In the genomic region with DNA sequence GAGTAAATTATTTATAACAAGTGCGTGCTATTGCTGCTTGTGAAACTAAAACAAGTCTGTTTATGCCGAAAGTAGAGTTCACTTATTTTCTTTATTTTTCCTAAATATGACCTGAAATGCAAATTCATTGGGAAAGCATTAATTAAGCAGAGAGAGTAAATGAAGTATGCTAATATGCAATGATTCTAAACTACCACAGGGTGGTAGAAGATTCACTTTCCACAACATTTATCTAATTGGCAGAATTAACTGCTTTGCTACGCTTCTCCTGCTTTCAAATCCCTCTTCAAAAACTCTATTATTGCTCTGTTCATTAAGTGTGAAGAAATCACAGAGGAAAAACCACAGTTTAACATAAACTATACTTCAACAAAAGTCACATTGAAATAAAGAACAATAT, we compare ENCODE assay signal across 13 mouse cellular contexts.
"Had no signal": no experiment of that assay in that cellular context is flagged by ENCODE, and none has a peak within 500 bp of the region (broad histone marks: within the 10 kb centered on the region; RNA-seq: fewer than 3 reads in every experiment).

No protein-coding gene starts in this region.

- H3K36me3 ChIP-seq: limb, embryonic 10.5 days; midbrain, embryonic 12.5 days had no signal

- H3K4me1 ChIP-seq: limb, embryonic 10.5 days; megakaryocyte, embryonic 14.5 days; midbrain, embryonic 12.5 days had no signal

- H3K27ac ChIP-seq: limb, embryonic 10.5 days; midbrain, embryonic 12.5 days had no signal

- H3K9me3 ChIP-seq: limb, embryonic 10.5 days; megakaryocyte, embryonic 14.5 days; midbrain, embryonic 12.5 days had no signal

- H3K27me3 ChIP-seq: megakaryocyte, embryonic 14.5 days; midbrain, embryonic 12.5 days had no signal

- H3K9ac ChIP-seq: lung, embryonic 14.5 days; midbrain, embryonic 12.5 days had no signal

- ATAC-seq: midbrain, embryonic 16.5 days had no signal

- H3K4me2 ChIP-seq: liver, embryonic 11.5 days; lung, embryonic 14.5 days; midbrain, embryonic 12.5 days had no signal

- H3K4me3 ChIP-seq: limb, embryonic 10.5 days; megakaryocyte, embryonic 14.5 days; midbrain, embryonic 12.5 days had no signal

- DNase-seq: kidney, adult 18-20 months; kidney, postnatal 14 days; lung, embryonic 14.5 days; lung, postnatal 10 days; lung, postnatal 4 days; right cerebral cortex, adult 18-20 months; right cerebral cortex, postnatal 25 days; thymus, postnatal 4 days had no signal
